Comparison of ENCODE assay signal across 24 mouse cellular contexts in the genomic region with DNA sequence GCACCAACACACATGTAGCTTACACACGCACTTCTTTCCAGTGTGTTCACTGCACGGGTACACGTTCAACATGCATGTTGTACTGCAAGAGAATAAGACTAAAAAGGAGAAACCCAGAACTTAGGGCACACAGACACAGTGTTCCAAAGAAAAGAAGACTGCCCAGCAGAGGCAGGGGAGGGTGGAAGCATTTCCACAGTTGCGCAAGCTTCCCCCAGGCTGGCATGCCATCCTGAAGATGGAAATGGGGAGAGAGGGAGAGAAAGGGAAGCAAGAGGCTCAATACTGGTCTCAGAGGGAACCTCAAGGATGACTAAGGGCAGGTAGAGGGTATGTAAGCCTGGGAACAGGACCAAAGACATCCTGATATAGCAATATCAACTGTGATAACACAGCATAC. TPM values are rescaled to one million over a fixed set of nuclear protein-coding genes. Genes with fewer than 3 reads are reported as not detected.
DNase-seq lines count a peak whose midpoint lies in the region; ATAC-seq and TF ChIP-seq lines count a peak whose summit lies in the region.
"Had no signal": no experiment of that assay in that cellular context is flagged by ENCODE, and none has a peak within 500 bp of the region (broad histone marks: within the 10 kb centered on the region; RNA-seq: fewer than 3 reads in every experiment).

No protein-coding gene starts in this region.

- peak overlapping the region; percentile 63 for H3K27ac ChIP-seq in heart, embryonic 13.5 days (replicated peaks)
- peak overlapping the region; percentile 5; the same call in 1 of the 2 replicates for H3K27ac ChIP-seq in heart, postnatal 0 days (ENCODE audit: low read depth)
- H3K27ac ChIP-seq: forebrain, embryonic 10.5 days; forebrain, embryonic 13.5 days; hindbrain, embryonic 14.5 days; hindbrain, postnatal 0 days had no signal

- H3K36me3 ChIP-seq in heart, embryonic 13.5 days: peaks cover 33% of the 10 kb centered on the region
- H3K36me3 ChIP-seq in heart, postnatal 0 days (replicated peaks; ENCODE audit: control insufficient read depth, insufficient read depth, low read length): peaks cover 16% of the 10 kb centered on the region
- H3K36me3 ChIP-seq: G1E had no signal

- H3K4me2 ChIP-seq in heart, embryonic 13.5 days: no peak overlapping the region
- H3K4me2 ChIP-seq in heart, postnatal 0 days (ENCODE audit: low read depth, low read length): no peak overlapping the region
- H3K4me2 ChIP-seq: forebrain, embryonic 13.5 days; hindbrain, embryonic 14.5 days had no signal

- H3K27me3 ChIP-seq in heart, embryonic 13.5 days (replicated peaks): no peaks in the 10 kb centered on the region
- H3K27me3 ChIP-seq in heart, postnatal 0 days (ENCODE audit: control insufficient read depth, insufficient read depth, low read length): no peaks in the 10 kb centered on the region
- H3K27me3 ChIP-seq: CH12.LX; forebrain, embryonic 13.5 days; Patski had no signal

- DNase-seq in adrenal gland, postnatal 14 days: peak; percentile 35
- no peak for DNase-seq in adrenal gland, adult 2 months
- DNase-seq in heart, adult 8-10 months (ENCODE audit: low spot score): no peak
- DNase-seq in heart, postnatal 0 days (ENCODE audit: low spot score): no peak
- DNase-seq in heart, adult 18-20 months: no peak
- no peak for DNase-seq in kidney, adult 9 months
- DNase-seq: cerebellum, adult 18-20 months; cerebellum, adult 9-10 months; cerebellum, postnatal 14 days; gastrocnemius, postnatal 10 days; gastrocnemius, postnatal 36 days; heart, postnatal 4 days; kidney, adult 18-20 months had no signal

- WGBS in heart, embryonic 13.5 days: 89% methylated on average over 4 of the region's 4 CpGs
- WGBS in heart, postnatal 0 days: 86% methylated on average over 4 of the region's 4 CpGs

- TF ChIP-seq CTCF in heart, postnatal 0 days (IDR thresholded peaks at IDR 0.05; ENCODE audit: low read depth): no peak

- H3K4me1 ChIP-seq in heart, embryonic 13.5 days: peaks cover 59% of the 10 kb centered on the region
- H3K4me1 ChIP-seq in heart, postnatal 0 days (ENCODE audit: control insufficient read depth, insufficient read depth): peaks cover 49% of the 10 kb centered on the region

- no peak overlapping the region for H3K9ac ChIP-seq in heart, embryonic 13.5 days
- H3K9ac ChIP-seq in heart, postnatal 0 days (replicated peaks; ENCODE audit: low read depth, low read length): no peak overlapping the region
- H3K9ac ChIP-seq: forebrain, embryonic 13.5 days; hindbrain, embryonic 14.5 days had no signal

- no peak for TF ChIP-seq EP300 in heart, postnatal 0 days (IDR thresholded peaks at IDR 0.05; ENCODE audit: low read depth)

- no peak overlapping the region for H3K4me3 ChIP-seq in heart, embryonic 13.5 days
- H3K4me3 ChIP-seq in heart, postnatal 0 days (ENCODE audit: low read depth, low read length): no peak overlapping the region
- H3K4me3 ChIP-seq: forebrain, embryonic 10.5 days; forebrain, embryonic 13.5 days had no signal

- no peaks in the 10 kb centered on the region for H3K9me3 ChIP-seq in heart, embryonic 13.5 days
- H3K9me3 ChIP-seq in heart, postnatal 0 days (replicated peaks; ENCODE audit: control insufficient read depth, low read length): no peaks in the 10 kb centered on the region
- H3K9me3 ChIP-seq: forebrain, embryonic 10.5 days; forebrain, embryonic 13.5 days had no signal

- ATAC-seq in heart, embryonic 13.5 days (ENCODE audit: extremely low read depth, insufficient number of reproducible peaks, low FRiP score, low TSS enrichment): no peak
- no peak for ATAC-seq in heart, postnatal 0 days (ENCODE audit: insufficient read depth, low read depth)
- ATAC-seq: forebrain, embryonic 13.5 days; forebrain, embryonic 16.5 days; hindbrain, postnatal 0 days; inflammation-experienced regulatory T-cells, adult 6 months; intestine, embryonic 16.5 days; Patski had no signal

RNA-seq across cellular contexts. Expression of a gene that starts 7.6 kb away (rescaled TPM):
- 61.9 and 62.4 TPM in 2 replicates for total RNA-seq in adrenal gland, postnatal 14 days (2021)
- total RNA-seq in adrenal gland, adult 2 months (2021): 10 to 100 TPM; 70.2 to 96.2 TPM
- 18.3 and 27.3 TPM in 2 replicates for polyA plus RNA-seq in adrenal gland, adult 2 months (2012; rRNA removed)
- 49.6 and 51.5 TPM in 2 replicates for polyA plus RNA-seq in heart, embryonic 13.5 days (2015; fragmentation: Nextera tagmentation; extraction: Ambion mirVana)
- total RNA-seq in heart, adult 8-10 months (2022): 10 to 100 TPM; 63.7 to 93.6 (median 79.1) TPM
- 81.8 and 84.5 TPM in 2 replicates for total RNA-seq in heart, postnatal 0 days (2014; rRNA removed; ENCODE audit: low replicate concordance)
- polyA plus RNA-seq in heart, postnatal 0 days (2015; fragmentation: Nextera tagmentation; extraction: Ambion mirVana): 83.9 and 93.2 TPM in 2 replicates
- 10 to 100 TPM; 88.1 to 97.1 TPM for total RNA-seq in heart, adult 18-20 months (2021)
- total RNA-seq: CH12.LX had no signal
- polyA plus RNA-seq: G1E had no signal
